Mouse (Mus musculus): ENCODE measurements around the gene Prdm1. TPM values are rescaled to one million over a fixed set of nuclear protein-coding genes. Genes with fewer than 3 reads are reported as not detected.

Gene Prdm1
- total RNA-seq, 2 experiments from 2014 or later = 1.9 to 2.0 TPM

- DNase-seq (ENCODE audit: extremely low spot score in 1 of 2, low spot score in 2 of 2) = no peak
- intact Hi-C loops (cut with DNase I) = no loop called here
Observed at GRCm38 (mm10) chr10:44499897-44500519, 28.3 kb downstream of the Prdm1 start.

DNA sequence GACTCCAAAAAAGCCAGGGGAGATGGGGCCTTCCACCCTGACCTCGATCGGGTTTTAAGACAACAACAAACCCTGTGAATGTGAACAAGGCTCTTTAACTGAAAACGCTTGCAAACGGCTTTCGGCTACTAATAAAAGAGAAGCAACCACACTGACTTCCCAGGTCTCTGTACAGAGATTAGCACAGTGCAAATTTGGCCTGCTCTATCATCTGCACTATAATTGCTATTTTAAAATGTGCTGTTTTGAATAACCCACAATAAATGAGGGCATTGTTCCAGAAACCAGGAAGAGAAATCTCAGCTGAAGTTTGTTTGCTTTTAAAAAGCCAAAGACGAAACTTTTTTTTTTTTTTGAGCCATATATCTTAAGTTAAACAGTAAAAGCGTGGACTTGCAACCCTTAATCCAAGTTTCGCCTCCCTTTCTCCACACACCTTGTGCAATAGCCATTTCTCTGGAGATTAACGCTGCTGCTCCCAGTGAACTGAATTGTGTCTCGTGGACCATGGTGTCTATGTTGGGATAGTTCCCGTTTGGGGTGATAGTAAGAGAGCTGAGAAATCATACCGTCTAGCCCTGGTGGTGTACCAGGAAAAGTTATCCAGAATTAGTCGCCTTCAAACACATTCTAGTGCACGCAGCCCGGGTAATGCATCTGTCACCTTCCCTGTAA is 34.3 kb downstream of the Prdm1 start:
- intact Hi-C loops (cut with DNase I) = no loop called here
- DNase-seq (ENCODE audit: extremely low spot score in 1 of 2, low spot score in 2 of 2) = no peak

- DNase-seq (ENCODE audit: extremely low spot score in 1 of 2, low spot score in 2 of 2) = no peak
- intact Hi-C loops (cut with DNase I) = no loop called here
Observed at GRCm38 (mm10) chr10:44492815-44493525, 35.3 kb downstream of the Prdm1 start.

- intact Hi-C loops (cut with DNase I) = no loop called here
- DNase-seq (ENCODE audit: extremely low spot score in 1 of 2, low spot score in 2 of 2) = no peak
Observed at GRCm38 (mm10) chr10:44490899-44491422, 37.3 kb downstream of the Prdm1 start.

DNA sequence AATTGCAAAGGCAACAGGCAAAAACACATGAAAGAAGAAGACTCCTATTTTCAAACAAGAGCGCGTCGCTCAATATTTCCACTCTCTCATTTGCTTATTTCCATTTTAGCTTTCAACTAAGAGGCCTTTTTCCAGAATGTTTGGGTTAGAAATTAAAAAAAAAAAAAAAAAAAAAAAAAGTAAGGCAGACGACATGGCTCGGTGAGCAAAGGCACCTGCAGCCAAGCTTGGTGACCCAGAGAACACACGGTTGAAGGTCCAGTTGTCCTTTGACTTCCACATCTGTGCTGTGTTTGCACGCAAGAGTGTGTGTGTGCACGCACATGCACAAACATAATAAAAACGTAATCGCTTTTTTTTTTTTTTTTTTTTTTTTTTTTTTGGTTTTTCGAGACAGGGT is 41.2 kb downstream of the Prdm1 start:
- DNase-seq (ENCODE audit: extremely low spot score in 1 of 2, low spot score in 2 of 2) = no peak
- intact Hi-C loops (cut with DNase I) = no loop called here

- intact Hi-C loops (cut with DNase I) = no loop called here
- no peak for DNase-seq (ENCODE audit: extremely low spot score in 1 of 2, low spot score in 2 of 2)
Observed at GRCm38 (mm10) chr10:44484077-44484476, 44.2 kb downstream of the Prdm1 start.

DNA sequence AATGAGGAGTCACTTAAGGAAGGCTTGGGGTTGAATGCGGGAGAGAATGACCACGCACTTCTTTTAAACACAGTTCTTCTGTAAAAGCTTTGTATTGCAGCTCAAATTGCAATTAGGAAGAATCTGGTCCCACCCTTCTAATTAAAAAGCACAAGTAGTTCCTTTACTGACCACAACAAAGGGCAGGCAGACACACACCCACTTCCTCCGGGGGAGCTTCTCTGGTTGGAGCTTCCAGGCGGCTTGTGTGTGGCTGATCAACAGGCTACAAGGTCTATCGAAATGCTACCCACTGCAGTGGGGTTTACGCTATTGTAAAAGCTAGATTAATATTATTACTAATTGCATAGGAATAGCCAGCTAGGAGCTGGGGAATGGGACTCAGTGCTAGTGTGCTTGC is 45.2 kb downstream of the Prdm1 start:
- DNase-seq (ENCODE audit: extremely low spot score in 1 of 2, low spot score in 2 of 2) = peak in 1 of 2 experiments; percentile 31
- intact Hi-C loops (cut with DNase I) = no loop called here

- intact Hi-C loops (cut with DNase I) = no loop called here
- no peak for DNase-seq (ENCODE audit: extremely low spot score in 1 of 2, low spot score in 2 of 2)
Observed at GRCm38 (mm10) chr10:44481379-44481778, 46.9 kb downstream of the Prdm1 start.

- intact Hi-C loops (cut with DNase I) = no loop called here
- no peak for DNase-seq (ENCODE audit: extremely low spot score in 1 of 2, low spot score in 2 of 2)
Observed at GRCm38 (mm10) chr10:44479286-44479685, 49.0 kb downstream of the Prdm1 start.

- DNase-seq (ENCODE audit: extremely low spot score in 1 of 2, low spot score in 2 of 2) = peak in 1 of 2 experiments; percentile 17
Observed at GRCm38 (mm10) chr10:44478091-44478490, 50.2 kb downstream of the Prdm1 start.

GRCm38 (mm10) chr10:44477240-44477639 is 51.1 kb downstream of the Prdm1 start:
- intact Hi-C loops (cut with DNase I) = no loop called here

More at GRCm38 (mm10) chr10:44478091-44478490, 50.2 kb downstream of the Prdm1 start:
- intact Hi-C loops (cut with DNase I) = no loop called here

DNA sequence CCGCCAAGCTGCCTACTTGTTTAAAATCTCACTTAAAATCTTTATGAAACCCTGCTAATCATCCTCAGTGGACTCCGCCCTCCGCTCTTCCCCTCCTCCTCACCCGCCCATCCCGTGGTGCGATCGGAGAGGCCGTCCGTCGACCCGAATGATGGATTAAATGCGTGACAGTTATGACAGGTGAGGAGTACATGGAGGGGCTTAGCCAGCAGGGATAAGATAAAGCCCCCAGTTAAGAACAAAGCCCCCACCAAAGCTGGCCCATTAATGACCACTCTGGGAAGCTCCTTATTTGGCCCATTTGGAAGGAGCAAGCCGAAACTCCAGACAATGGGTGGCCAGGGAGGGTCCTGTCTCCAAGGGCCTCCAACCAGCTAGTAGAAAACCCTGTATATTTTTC is 51.8 kb downstream of the Prdm1 start:
- peak in 1 of 2 experiments; percentile 18 for DNase-seq (ENCODE audit: extremely low spot score in 1 of 2, low spot score in 2 of 2)
- intact Hi-C loops (cut with DNase I) = no loop called here

More at GRCm38 (mm10) chr10:44477240-44477639, 51.1 kb downstream of the Prdm1 start:
- DNase-seq (ENCODE audit: extremely low spot score in 1 of 2, low spot score in 2 of 2) = no peak

DNA sequence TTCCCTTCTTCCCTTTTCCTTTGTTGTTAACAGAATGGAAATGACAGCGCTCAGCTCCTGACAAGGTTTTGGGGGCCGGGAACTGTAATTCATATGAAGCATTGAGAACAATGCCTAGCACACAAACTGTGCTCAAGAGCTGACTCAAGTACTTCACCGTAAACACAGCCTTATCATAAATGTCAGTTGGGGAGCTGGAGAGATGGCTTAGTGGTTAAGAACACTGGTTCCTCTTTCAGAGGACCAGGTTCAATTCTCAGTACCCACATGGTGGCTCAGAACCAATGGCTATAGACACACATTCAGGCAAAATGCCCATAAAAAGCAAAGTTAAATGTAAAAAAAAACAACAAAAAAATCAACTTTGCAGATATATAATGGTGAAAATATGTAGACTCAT is 52.9 kb downstream of the Prdm1 start:
- intact Hi-C loops (cut with DNase I) = no loop called here
- DNase-seq (ENCODE audit: extremely low spot score in 1 of 2, low spot score in 2 of 2) = no peak

- intact Hi-C loops (cut with DNase I) = no loop called here
- DNase-seq (ENCODE audit: extremely low spot score in 1 of 2, low spot score in 2 of 2) = peak; percentile 20 to 37
Observed at GRCm38 (mm10) chr10:44474256-44474655, 54.0 kb downstream of the Prdm1 start.

GRCm38 (mm10) chr10:44465618-44466017 is 62.7 kb downstream of the Prdm1 start:
- DNase-seq (ENCODE audit: extremely low spot score in 1 of 2, low spot score in 2 of 2) = no peak
- intact Hi-C loops (cut with DNase I) = no loop called here

DNA sequence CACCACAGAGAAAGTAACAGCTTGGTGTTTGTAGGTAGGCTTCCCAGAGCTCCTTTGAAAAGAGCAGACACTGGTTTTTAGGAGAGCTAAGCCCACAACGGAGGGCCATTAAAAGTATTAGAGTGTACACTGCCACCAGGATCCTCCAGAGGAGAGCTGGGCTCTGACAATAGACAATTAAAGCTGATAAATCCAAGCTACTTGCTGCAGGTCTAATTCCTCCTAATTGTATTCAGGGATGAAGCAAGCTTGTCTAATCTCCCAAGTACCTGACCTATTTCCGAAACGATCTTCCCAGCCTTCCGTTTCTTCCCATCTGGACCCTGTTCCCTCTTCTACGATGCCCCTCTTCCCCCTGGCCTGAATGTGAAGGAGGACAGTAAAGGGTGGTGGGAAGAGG is 63.7 kb downstream of the Prdm1 start:
- no peak for DNase-seq (ENCODE audit: extremely low spot score in 1 of 2, low spot score in 2 of 2)

DNA sequence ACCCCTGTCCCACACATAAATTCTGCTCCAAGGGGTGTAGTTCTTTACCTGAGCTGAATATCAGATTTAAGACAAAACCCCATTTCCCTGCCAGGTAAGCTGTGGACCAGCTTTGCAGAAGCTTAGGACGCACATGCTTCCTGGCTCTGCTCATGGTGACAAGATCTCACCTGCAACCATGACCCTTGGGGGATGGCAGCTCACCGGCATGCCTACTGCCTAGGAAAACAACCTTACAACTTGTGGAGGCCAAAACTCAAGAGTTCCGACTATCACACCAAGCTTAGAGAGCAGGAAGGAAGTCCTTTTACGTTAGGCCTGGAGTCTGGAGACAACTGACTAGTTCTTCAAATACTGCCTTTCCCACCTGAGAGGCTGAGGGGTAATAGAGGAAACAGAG is 64.4 kb downstream of the Prdm1 start:
- no peak for DNase-seq (ENCODE audit: extremely low spot score in 1 of 2, low spot score in 2 of 2)
- intact Hi-C loops (cut with DNase I) = loop anchor here (5.0 kb wide), 1 partner anchor 63 kb away; the partner anchor contains the start of gene Prdm1

More for the DNA sequence above, 63.7 kb downstream of the Prdm1 start:
- intact Hi-C loops (cut with DNase I) = loop anchor here (5.0 kb wide), 1 partner anchor 63 kb away; the partner anchor contains the start of gene Prdm1

DNA sequence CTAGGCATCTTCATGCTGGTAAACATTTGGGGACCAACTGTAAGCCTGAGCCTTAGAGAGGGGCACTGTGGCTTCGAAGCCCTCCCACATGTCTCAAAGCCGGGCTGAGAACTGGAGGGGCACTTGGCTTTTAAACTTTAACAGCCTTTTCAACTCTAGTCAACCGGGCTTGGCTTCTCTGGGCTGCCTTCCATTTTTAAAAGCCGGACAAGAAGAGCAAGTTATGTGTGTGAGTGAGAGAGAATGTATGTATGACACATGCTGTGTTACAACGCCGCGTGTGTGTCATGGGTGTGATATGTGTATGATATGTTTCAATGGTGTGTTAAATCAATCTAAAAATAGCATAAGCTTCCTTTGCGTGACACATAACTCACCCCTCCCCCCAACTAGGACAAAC is 66.0 kb downstream of the Prdm1 start:
- DNase-seq (ENCODE audit: extremely low spot score in 1 of 2, low spot score in 2 of 2) = no peak
- intact Hi-C loops (cut with DNase I) = loop anchor here (5.0 kb wide), 1 partner anchor 65 kb away; the partner anchor contains the start of gene Prdm1

DNA sequence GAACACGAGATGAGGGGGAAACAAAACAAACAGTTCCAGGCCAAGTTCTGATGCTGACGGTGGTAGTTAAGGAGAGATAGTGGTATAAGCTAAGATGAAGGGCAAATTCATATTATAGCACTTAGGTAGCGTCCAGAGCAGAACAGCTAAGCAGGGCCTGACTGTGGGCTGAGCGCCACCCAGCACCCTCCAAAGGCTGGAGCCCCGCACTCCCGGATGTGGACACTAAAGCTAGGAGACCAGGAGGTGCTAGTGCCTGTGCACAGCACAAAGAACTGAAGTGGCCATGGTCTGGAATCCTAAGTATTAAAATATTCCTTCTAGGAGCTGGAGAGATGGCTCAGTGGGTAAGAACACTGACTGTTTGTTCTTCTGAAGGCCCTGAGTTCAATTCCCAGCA is 67.2 kb downstream of the Prdm1 start:
- no peak for DNase-seq (ENCODE audit: extremely low spot score in 1 of 2, low spot score in 2 of 2)
- intact Hi-C loops (cut with DNase I) = loop anchor here (5.0 kb wide), 1 partner anchor 66 kb away; the partner anchor contains the start of gene Prdm1

All from left cerebral cortex, postnatal 10 days (tissue).